Mouse (Mus musculus) brain, embryonic 14.5 days (tissue): ENCODE measurements at regions not wholly inside any gene's neighbourhood (a gene's known extent, or its start where the extent isn't known, plus 50 kb on each side); places are given as distances from the start of the nearest gene placed in this dataset.
A peak's percentile ranks its signal among the peaks of the same experiment; 100 is the strongest.

Experiments
- DNase-seq: peaks from one replicate; pipeline ENCODE4 v3.0.0-alpha.2; 2011; ENCODE audit warnings: low read depth
- CTCF ChIP-seq: fragments of 200-500 bp; IDR thresholded peaks from 2 replicates; pipeline ENCODE4 v1.5.1; 2012; ENCODE audit warnings: inconsistent platforms, mild to moderate bottlenecking, moderate library complexity, borderline replicate concordance; ENCODE audit not compliant: insufficient read depth, insufficient read length; ENCODE audit errors: extremely low read depth
- POLR2A ChIP-seq: fragments of 200-500 bp; IDR thresholded peaks from 2 replicates; pipeline ENCODE4 v1.6.1; 2012; ENCODE audit warnings: mild to moderate bottlenecking, inconsistent platforms, borderline replicate concordance; ENCODE audit not compliant: poor library complexity, insufficient read depth, insufficient read length, severe bottlenecking; ENCODE audit errors: extremely low read depth

DNA sequence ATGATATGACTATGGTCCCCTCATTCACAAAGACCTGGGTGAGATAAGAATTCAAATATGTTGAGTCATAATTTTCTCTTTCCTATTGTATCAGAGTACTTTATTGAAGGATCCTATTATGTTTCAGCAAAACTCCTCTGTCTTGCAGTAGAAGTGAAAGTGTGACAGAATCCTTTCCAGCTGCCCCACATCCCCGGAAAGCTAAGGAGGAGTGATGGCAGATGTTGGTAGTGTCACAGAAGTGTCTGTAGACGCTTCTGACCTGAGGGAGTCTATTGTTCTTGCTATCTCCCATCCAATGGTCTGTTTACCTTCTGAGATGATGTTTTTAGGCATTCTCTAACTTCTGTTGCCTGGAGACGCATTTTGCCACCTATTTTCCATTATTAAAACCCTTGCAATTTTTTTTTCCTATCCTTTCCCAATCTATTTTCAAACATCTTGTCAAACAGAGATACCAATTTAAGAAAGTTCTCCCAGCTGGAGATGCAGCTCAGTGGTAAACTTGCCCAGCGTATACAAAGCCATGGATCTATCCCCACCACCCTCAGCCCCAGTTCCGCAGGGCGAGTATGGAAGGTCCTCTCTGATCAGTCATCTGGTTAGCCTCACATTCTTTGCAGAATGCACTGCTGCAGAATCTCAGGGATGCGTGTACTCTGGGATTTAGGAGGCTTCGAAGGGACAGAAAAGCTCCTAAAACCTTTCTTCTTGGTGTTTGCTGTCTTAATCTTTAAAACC lies 84.1 kb upstream of the Rgs4 start:
- DNase-seq = no peak
- TF ChIP-seq POLR2A (no peak), CTCF (no peak)

DNA sequence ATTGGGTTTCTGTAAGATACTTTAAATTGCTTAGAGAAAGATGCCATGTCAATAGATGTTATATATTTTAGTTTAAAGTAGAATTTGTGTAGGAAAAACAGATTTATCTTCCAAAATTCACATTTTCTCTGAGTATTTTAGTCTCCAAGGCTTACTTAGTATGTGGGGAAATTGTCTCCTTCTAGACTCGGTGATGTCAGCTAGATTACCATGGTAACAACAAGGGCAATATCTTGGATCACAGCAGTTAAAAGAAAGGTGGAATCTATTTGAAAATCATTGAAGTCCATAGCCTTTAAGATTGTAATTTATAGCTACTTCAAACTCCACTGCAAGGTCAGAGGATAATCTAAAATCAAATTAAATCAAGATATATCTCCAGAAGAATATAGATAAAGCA lies 83.2 kb upstream of the Rgs4 start:
- TF ChIP-seq CTCF = no peak
- TF ChIP-seq POLR2A = no peak
- DNase-seq = peak; percentile 70

DNA sequence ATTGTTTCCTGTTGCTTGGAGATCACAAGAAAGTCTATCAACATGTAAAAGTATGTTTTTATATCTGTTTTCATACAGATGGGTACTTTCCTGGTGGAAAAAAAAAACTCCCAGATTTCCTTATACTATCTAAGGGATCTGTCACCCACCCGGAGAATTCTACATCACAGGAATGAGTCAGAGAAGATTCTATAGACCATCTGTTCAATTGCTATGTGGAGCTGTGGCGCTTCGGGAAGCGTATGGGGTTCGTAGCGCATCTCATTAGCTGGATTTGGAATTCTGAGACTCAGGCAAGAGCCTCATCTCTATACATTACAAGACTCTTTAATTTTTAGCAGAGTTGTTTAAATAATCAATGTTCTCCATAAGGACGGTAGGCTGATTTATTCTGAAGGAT lies 74.6 kb upstream of the Rgs4 start:
- DNase-seq = peak; percentile 67
- TF ChIP-seq POLR2A (no peak), CTCF (no peak)

DNA sequence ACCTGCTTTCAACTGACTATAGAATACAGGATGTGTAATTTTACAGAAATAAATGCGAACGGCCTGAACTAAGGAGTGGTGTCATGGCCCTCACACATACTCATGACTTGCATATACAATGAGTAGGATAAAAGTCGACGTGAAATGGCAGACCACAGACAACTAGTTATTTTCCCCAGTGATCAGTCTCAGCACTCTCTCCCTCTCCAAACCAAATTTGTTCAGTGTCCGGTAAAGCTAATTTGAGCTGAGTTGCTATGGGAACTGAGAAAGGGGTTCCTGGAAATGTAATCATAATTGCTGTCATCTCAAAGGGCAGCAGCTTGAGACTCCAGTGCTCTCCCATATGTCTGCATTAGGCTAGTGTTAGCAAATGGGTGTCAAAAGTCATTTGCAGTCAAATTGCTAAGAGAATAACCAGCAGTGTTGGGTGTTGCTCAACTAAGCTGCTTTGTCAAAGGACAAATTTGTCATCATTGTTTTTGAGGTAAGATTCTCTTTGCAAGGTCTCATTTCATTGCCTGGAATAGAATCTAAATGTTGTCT lies 72.0 kb upstream of the Rgs4 start:
- TF ChIP-seq CTCF (no peak), POLR2A (no peak)
- peak; percentile 60 for DNase-seq

- TF ChIP-seq CTCF = no peak
- TF ChIP-seq POLR2A = no peak
- no peak for DNase-seq
Measured at GRCm38 (mm10) chr1:169816939-169817338, 69.5 kb upstream of the Rgs4 start.

DNA sequence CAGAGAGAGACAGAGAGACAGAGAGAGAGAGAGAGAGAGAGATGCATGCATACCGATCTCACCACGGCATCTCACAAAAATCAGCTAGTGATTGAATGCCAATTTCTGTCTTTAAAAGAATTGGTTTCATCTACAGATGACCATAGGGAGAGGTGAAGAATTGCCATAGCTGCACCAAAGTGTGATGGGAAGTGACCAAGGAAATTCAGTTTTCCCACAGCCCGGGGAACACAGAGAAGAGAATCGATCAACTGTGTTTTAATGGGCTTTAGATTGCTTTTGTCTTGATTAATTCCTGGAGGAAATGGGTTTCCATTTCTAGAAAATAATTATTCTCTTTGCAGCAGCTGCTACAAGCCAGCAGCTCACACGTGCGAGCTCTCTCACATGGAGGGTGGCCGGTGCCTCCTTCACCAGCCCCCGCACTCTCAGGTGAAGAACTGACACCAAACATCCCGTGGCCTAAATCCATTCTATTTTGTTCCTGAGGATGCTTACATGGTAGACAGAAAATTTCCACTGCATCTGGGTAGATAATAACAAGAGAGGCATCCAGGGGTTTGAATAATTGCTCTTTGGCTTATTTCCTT lies 65.2 kb upstream of the Rgs4 start:
- peak; percentile 30 for DNase-seq
- TF ChIP-seq POLR2A = no peak
- TF ChIP-seq CTCF = no peak

DNA sequence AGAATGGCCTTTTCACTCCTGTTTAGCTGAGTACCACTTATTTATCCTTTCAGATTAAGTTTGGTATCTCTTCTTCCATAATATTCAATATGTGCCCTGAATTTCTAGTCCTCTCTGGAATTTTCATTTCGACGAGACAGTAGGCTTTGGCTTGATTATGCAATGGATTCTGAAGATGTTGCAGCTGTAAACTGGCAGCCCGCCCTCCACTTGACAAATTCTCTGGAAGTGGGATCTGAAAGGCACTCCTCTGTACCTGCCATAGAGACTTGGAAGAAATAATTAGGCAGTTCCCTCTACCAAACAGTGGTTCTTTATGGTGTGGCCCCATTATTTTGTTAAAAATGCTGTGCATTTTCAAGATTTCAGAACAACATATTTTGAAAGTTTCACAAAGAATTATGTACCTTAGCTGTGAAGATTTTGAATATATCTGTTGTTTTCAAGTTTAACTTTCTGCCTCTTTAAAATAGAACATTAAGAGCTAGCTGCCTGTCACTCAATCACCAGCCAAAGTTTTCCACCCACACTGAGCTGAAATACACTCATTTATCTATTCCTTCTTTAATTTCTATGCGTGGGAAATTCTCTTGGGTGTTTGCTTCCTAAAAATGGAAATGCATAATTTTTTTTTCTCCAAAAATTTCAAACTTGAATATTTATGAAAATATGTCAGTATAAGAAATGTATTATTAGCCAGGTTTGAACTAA lies 56.1 kb upstream of the Rgs4 start:
- TF ChIP-seq CTCF = no peak
- no peak for TF ChIP-seq POLR2A
- no peak for DNase-seq

- no peak for DNase-seq
- TF ChIP-seq CTCF (no peak), POLR2A (no peak)
Measured at GRCm38 (mm10) chr1:169802868-169803267, 55.4 kb upstream of the Rgs4 start.

DNA sequence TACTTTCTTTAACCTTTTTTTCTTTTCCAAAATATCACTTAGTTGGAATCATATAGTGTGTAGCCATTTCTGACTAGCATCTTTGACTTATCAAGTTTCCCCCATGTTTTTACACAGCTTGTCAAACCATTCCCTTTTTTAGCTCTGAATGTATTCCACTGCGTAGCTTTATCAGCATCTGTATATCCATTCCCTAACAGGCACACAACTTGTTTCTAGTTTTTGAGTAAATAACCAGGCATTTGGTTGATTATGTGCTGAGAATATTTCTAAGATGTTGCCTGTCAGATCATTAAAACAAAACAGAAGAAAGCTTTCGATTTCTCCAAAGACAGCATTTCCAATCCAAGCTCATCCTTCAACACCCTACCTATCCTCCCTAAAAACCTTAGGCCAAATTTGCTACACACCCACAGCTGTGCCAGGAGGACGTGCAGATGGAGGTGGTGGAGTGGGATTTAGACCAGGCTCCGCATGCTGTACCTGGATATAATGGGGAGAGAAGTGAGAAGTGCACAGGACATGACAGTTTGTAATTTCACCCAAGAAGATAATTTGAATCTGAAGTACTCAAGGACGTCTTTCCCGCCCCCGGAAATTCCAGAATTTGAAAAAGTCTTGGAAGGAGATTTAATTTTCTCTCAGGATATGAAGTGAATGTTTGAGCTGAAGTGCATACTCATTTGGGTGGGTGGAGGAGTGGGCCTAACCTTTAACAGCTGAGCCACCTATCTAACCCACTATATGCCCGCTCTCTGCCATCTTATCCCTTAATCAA lies 54.8 kb upstream of the Rgs4 start:
- no peak for DNase-seq
- no peak for TF ChIP-seq CTCF
- no peak for TF ChIP-seq POLR2A
